Mouse (Mus musculus) heart, embryonic 14.5 days (tissue): ENCODE data around the gene Ift122. TPM values are rescaled to one million over a fixed set of nuclear protein-coding genes. Genes with fewer than 3 reads are reported as not detected.

Experiments used
- polyA plus RNA-seq: library from polyadenylated mRNA; unstranded; fragments of >200 nt; fragmentation: Nextera tagmentation; extraction: Ambion mirVana; gene quantifications from 2 replicates; pipeline ENCODE4 v1.2.1, GENCODE M21; 2014

Gene Ift122
- polyA plus RNA-seq, 1 experiment from 2014 or later = 22.6 TPM

Other genes starting within 250 kb of the Ift122 start
- 131 and 139 TPM in 2 replicates for gene Raf1, start 176.8 kb upstream of the Ift122 start, polyA plus RNA-seq
- gene Tmem40, start 91.1 kb upstream of the Ift122 start, polyA plus RNA-seq = 0.55 and 1.3 TPM in 2 replicates
- gene Cand2, start 78.9 kb upstream of the Ift122 start, polyA plus RNA-seq = 46.9 and 48.3 TPM in 2 replicates
- gene Rpl32, start 44.7 kb upstream of the Ift122 start, polyA plus RNA-seq = 1,410 and 1,566 TPM in 2 replicates
- gene Efcab12, start 15.1 kb upstream of the Ift122 start, polyA plus RNA-seq = 0.42 and 0.47 TPM in 2 replicates
- 7.6 and 9.6 TPM in 2 replicates for gene Mbd4, start 99 bp upstream of the Ift122 start, polyA plus RNA-seq
- 0.07 TPM in 1 of 2 replicates, not detected in the other for gene Rho, start 78.3 kb downstream of the Ift122 start, polyA plus RNA-seq
- gene H1foo, start 91.5 kb downstream of the Ift122 start, polyA plus RNA-seq = not detected in 2 replicates
- 58.8 and 68.9 TPM in 2 replicates for gene Plxnd1, start 141.5 kb downstream of the Ift122 start, polyA plus RNA-seq